Mouse (Mus musculus) brain, embryonic 14.5 days (tissue): Measurements from ENCODE around the gene Tnxb.

Experiments used
- CTCF ChIP-seq: fragments of 200-500 bp; IDR thresholded peaks from 2 replicates; pipeline ENCODE4 v1.5.1; 2012; ENCODE audit warnings: inconsistent platforms, mild to moderate bottlenecking, moderate library complexity, borderline replicate concordance; ENCODE audit not compliant: insufficient read depth, insufficient read length; ENCODE audit errors: extremely low read depth
- POLR2A ChIP-seq: fragments of 200-500 bp; IDR thresholded peaks from 2 replicates; pipeline ENCODE4 v1.6.1; 2012; ENCODE audit warnings: mild to moderate bottlenecking, inconsistent platforms, borderline replicate concordance; ENCODE audit not compliant: poor library complexity, insufficient read depth, insufficient read length, severe bottlenecking; ENCODE audit errors: extremely low read depth

DNA sequence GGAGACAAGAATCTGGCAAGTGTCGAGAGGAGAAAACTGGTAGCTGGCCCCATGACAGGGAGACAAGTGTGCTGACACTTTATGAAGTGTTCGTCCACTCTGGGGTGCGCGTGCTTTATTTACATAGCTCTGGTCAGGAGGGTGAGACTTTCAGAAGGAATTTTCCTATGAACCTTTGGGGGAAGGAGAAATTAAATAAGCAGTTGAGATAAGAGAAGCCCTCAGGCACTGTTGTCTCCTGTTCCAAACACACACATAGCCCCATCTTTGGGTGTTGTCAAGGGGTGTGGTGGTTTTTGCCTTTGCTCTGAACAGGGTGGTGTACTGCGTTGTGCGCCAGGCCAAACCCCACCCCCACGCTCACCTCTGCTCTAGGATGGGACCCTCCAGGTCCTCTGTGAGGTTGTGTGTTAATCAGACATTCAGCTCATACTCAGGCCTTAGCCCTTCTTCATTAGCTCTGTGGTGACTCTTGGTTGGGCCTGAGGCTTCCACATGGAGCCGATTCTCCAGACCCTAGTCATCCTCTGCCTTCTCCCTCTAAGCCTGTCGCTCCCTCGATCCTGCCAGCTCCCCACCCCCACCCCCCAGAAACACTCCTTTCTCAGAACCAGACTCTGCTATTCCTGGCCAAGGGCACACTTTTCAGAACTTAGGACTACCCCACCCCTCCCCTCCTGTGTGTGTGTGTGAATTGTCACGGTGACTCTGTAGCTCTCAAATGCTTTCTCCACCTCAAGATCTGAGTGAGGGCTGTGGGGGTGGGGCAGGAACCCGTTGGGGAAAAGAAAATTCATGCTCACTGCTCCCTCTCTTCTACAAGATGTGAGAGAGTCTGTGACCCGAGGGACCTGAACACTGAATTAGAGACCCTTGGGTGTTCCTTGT lies 5.1 kb downstream of the Tnxb start:
- TF ChIP-seq POLR2A (no peak), CTCF (no peak)
